Mouse (Mus musculus) intestine, embryonic 16.5 days (tissue): ENCODE measurements around the gene Msln. TPM values are rescaled to one million over a fixed set of nuclear protein-coding genes. Genes with fewer than 3 reads are reported as not detected.

Experiments used
- ATAC-seq: fragments of 200-750 bp; cut with Nextera tagmentation; 2 replicates; pipeline ENCODE4 v1.8.0; 2017; ENCODE audit warnings: moderate TSS enrichment, moderate library complexity
- H3K27ac ChIP-seq: fragments of 300-500 bp; sonication (generic); 2 replicates; pipeline ENCODE4 v1.5.1; 2014; ENCODE audit warnings: mild to moderate bottlenecking, low read length
- H3K27me3 ChIP-seq: fragments of 300-500 bp; sonication (generic); replicated peaks from 2 replicates; pipeline ENCODE4 v1.6.1; 2014; ENCODE audit warnings: low read length, control low read depth, mixed read lengths; ENCODE audit not compliant: control insufficient read depth, insufficient read depth
- H3K36me3 ChIP-seq: fragments of 300-500 bp; sonication (generic); 2 replicates; pipeline ENCODE4 v1.6.1; 2014; ENCODE audit warnings: low read length, control low read depth; ENCODE audit not compliant: control insufficient read depth, insufficient read depth
- H3K4me1 ChIP-seq: fragments of 300-500 bp; sonication (generic); 2 replicates; pipeline ENCODE4 v1.6.1; 2014; ENCODE audit warnings: low read length, control low read depth, mixed read lengths; ENCODE audit not compliant: control insufficient read depth, insufficient read depth
- H3K4me2 ChIP-seq: fragments of 300-500 bp; sonication (generic); 2 replicates; pipeline ENCODE4 v1.6.1; 2014; ENCODE audit warnings: low read depth, low read length, control low read depth
- H3K4me3 ChIP-seq: fragments of 300-500 bp; sonication (generic); 2 replicates; pipeline ENCODE4 v1.5.1; 2014; ENCODE audit warnings: mild to moderate bottlenecking, low read length
- H3K9ac ChIP-seq: fragments of 300-500 bp; sonication (generic); 2 replicates; pipeline ENCODE4 v1.6.1; 2014; ENCODE audit warnings: low read depth, low read length
- H3K9me3 ChIP-seq: fragments of 300-500 bp; sonication (generic); 2 replicates; pipeline ENCODE4 v1.6.1; 2016; ENCODE audit warnings: low read length, control low read depth; ENCODE audit not compliant: control insufficient read depth
- WGBS: fragments of 180-500 bp; shearing (Covaris S2); extraction: QIAGEN DNeasy Blood & Tissue Kit; methylation state at CpG from one replicate; pipeline ENCODE4 v1.1.7; 2014; 5-methylcytosine and 5-hydroxymethylcytosine counted together
- polyA plus RNA-seq: library from polyadenylated mRNA; unstranded; fragments of >200 nt; fragmentation: Nextera tagmentation; extraction: Ambion mirVana; gene quantifications from 2 replicates; pipeline ENCODE4 v1.2.1, GENCODE M21; 2015

Gene Msln
- polyA plus RNA-seq, 1 experiment from 2014 or later, result 27.7 TPM

GRCm38 (mm10) chr17:25791843-25792527, 37.8 kb upstream of the Msln start:
- H3K9me3 ChIP-seq, result no peaks in the 10 kb centered on the region
- peaks cover 32% of the 10 kb centered on the region for H3K4me1 ChIP-seq
- peak overlapping the region; percentile 99 for H3K27ac ChIP-seq
- H3K36me3 ChIP-seq, result peaks cover 10% of the 10 kb centered on the region; the same call in 1 of the 2 replicates
- no peaks in the 10 kb centered on the region for H3K27me3 ChIP-seq
- H3K4me3 ChIP-seq, result peak overlapping the region; percentile 85
- H3K4me2 ChIP-seq, result peak overlapping the region; percentile 90
- peak overlapping the region; percentile 89 for H3K9ac ChIP-seq
- peak; percentile 81 for ATAC-seq
- under 1% methylated on average over 45 of the region's 45 CpGs for WGBS

GRCm38 (mm10) chr17:25791320-25791842, 37.2 kb upstream of the Msln start:
- Histone ChIP-seq H3K9me3 (no peaks in the 10 kb centered on the region), H3K4me3 (peak overlapping the region; percentile 85), H3K36me3 (peaks cover 10% of the 10 kb centered on the region; the same call in 1 of the 2 replicates), H3K4me2 (peak overlapping the region; percentile 90), H3K4me1 (peaks cover 31% of the 10 kb centered on the region), H3K9ac (peak overlapping the region; percentile 89), H3K27ac (peak overlapping the region; percentile 99), H3K27me3 (no peaks in the 10 kb centered on the region)
- WGBS, result 28% methylated on average over 19 of the region's 19 CpGs
- peak; percentile 6; the same call in 1 of the 2 replicates for ATAC-seq

- Histone ChIP-seq H3K9ac (no peak overlapping the region), H3K4me1 (peaks cover 26% of the 10 kb centered on the region), H3K27me3 (no peaks in the 10 kb centered on the region), H3K9me3 (no peaks in the 10 kb centered on the region), H3K27ac (no peak overlapping the region), H3K4me2 (no peak overlapping the region), H3K36me3 (peaks cover 17% of the 10 kb centered on the region), H3K4me3 (no peak overlapping the region)
- ATAC-seq, result no peak
- WGBS, result 92% methylated on average over 9 of the region's 9 CpGs
These were observed 32.8 kb upstream of the Msln start for GRCm38 (mm10) chr17:25786781-25787504.

GRCm38 (mm10) chr17:25786280-25786679, 32.1 kb upstream of the Msln start, which contains the start of gene Ccdc78:
Gene Ccdc78 (plus strand): TSS chr17:25786580.
- peaks cover 17% of the 10 kb centered on the region for H3K36me3 ChIP-seq
- H3K4me1 ChIP-seq, result peaks cover 23% of the 10 kb centered on the region
- WGBS, result 81% methylated on average over 3 of the region's 3 CpGs
- ATAC-seq, result no peak
- no peaks in the 10 kb centered on the region for H3K9me3 ChIP-seq
- peak within 1 kb of the TSS; percentile 88 for H3K27ac ChIP-seq
- H3K27me3 ChIP-seq, result no peaks in the 10 kb centered on the region
- peak within 1 kb of the TSS; percentile 79 for H3K4me3 ChIP-seq
- peak within 1 kb of the TSS; percentile 81 for H3K9ac ChIP-seq
- peak within 1 kb of the TSS; percentile 90 for H3K4me2 ChIP-seq

- H3K4me2 ChIP-seq, result peak within 1 kb of the TSS; percentile 90
- H3K9ac ChIP-seq, result peak within 1 kb of the TSS; percentile 81
- peaks cover 18% of the 10 kb centered on the region for H3K4me1 ChIP-seq
- H3K36me3 ChIP-seq, result peaks cover 21% of the 10 kb centered on the region
- H3K4me3 ChIP-seq, result peak within 1 kb of the TSS; percentile 79
- under 1% methylated on average over 23 of the region's 23 CpGs for WGBS
- ATAC-seq, result peak; percentile 86
- no peaks in the 10 kb centered on the region for H3K27me3 ChIP-seq
- peak within 1 kb of the TSS; percentile 88 for H3K27ac ChIP-seq
- no peaks in the 10 kb centered on the region for H3K9me3 ChIP-seq
These were observed 31.1 kb upstream of the Msln start, which contains the start of gene Haghl for GRCm38 (mm10) chr17:25785281-25785745. Gene Haghl (minus strand): TSS chr17:25785673.

- Histone ChIP-seq H3K4me3 (peak overlapping the region; percentile 79), H3K36me3 (peaks cover 14% of the 10 kb centered on the region), H3K9me3 (no peaks in the 10 kb centered on the region), H3K4me2 (peak overlapping the region; percentile 90), H3K4me1 (peaks cover 18% of the 10 kb centered on the region), H3K27me3 (no peaks in the 10 kb centered on the region), H3K9ac (peak overlapping the region; percentile 81), H3K27ac (no peak overlapping the region)
- WGBS, result 77% methylated on average over 15 of the region's 15 CpGs
- no peak for ATAC-seq
These were observed 29.8 kb upstream of the Msln start for GRCm38 (mm10) chr17:25783861-25784574.

- 62% methylated on average over 7 of the region's 7 CpGs for WGBS
- Histone ChIP-seq H3K4me1 (peaks cover 18% of the 10 kb centered on the region), H3K27me3 (no peaks in the 10 kb centered on the region), H3K9me3 (no peaks in the 10 kb centered on the region), H3K27ac (no peak overlapping the region), H3K36me3 (peaks cover 13% of the 10 kb centered on the region; the same call in 1 of the 2 replicates), H3K9ac (no peak overlapping the region), H3K4me2 (no peak overlapping the region), H3K4me3 (no peak overlapping the region)
- no peak for ATAC-seq
These were observed 28.9 kb upstream of the Msln start for GRCm38 (mm10) chr17:25783086-25783485.

- Histone ChIP-seq H3K27me3 (no peaks in the 10 kb centered on the region), H3K36me3 (peaks cover 13% of the 10 kb centered on the region; the same call in 1 of the 2 replicates), H3K4me2 (no peak overlapping the region), H3K27ac (no peak overlapping the region), H3K4me1 (peaks cover 18% of the 10 kb centered on the region), H3K9me3 (no peaks in the 10 kb centered on the region), H3K4me3 (no peak overlapping the region), H3K9ac (no peak overlapping the region)
- ATAC-seq, result no peak
- 75% methylated on average over 6 of the region's 6 CpGs for WGBS
These were observed 27.2 kb upstream of the Msln start for GRCm38 (mm10) chr17:25781339-25781738.
